Mouse (Mus musculus): ENCODE results near the gene Il18rap. TPM values are rescaled to one million over a fixed set of nuclear protein-coding genes. Genes with fewer than 3 reads are reported as not detected.

Gene Il18rap
- polyA plus RNA-seq (2015; fragmentation: Nextera tagmentation; extraction: Ambion mirVana) = 0.21 and 0.48 TPM in 2 replicates

GRCm38 (mm10) chr1:40514851-40515585 is at the start of gene Il18rap:
Gene Il18rap, plus strand, starts transcription at chr1:40515362.
- no peak within 1 kb of the TSS for H3K4me3 ChIP-seq
- no peak for ATAC-seq (ENCODE audit: insufficient number of reproducible peaks, insufficient read depth, low FRiP score, low TSS enrichment, low read depth)

GRCm38 (mm10) chr1:40465477-40466430 is 49.4 kb upstream of the Il18rap start, which contains the start of gene Il18r1:
Gene Il18r1, plus strand, starts transcription at chr1:40465552.
- H3K4me1 ChIP-seq = no peaks in the 10 kb centered on the region
- WGBS = 37% methylated on average over 20 of the region's 20 CpGs

More at GRCm38 (mm10) chr1:40514851-40515585, at the start of gene Il18rap:
- WGBS = 14% methylated on average over 9 of the region's 9 CpGs
- no peak within 1 kb of the TSS for H3K27ac ChIP-seq
- 0 out of 2 replicates have a peak within 1 kb of the TSS, but pooled peaks have one; percentile 15 for H3K4me2 ChIP-seq
- H3K27me3 ChIP-seq = no peaks in the 10 kb centered on the region
- H3K9ac ChIP-seq = no peak within 1 kb of the TSS
- 0 out of 2 replicates have a peak, but pooled peaks cover 5% of the 10 kb centered on the region for H3K4me1 ChIP-seq
- H3K36me3 ChIP-seq = no peaks in the 10 kb centered on the region
- H3K9me3 ChIP-seq = 0 out of 2 replicates have a peak, but pooled peaks cover 7% of the 10 kb centered on the region

GRCm38 (mm10) chr1:40467306-40467705 is 47.9 kb upstream of the Il18rap start:
- Histone ChIP-seq H3K27ac (no peak overlapping the region), H3K9ac (no peak overlapping the region), H3K4me2 (no peak overlapping the region), H3K4me1 (no peaks in the 10 kb centered on the region), H3K27me3 (no peaks in the 10 kb centered on the region; the same call in 1 of the 2 replicates), H3K4me3 (no peak overlapping the region), H3K9me3 (no peaks in the 10 kb centered on the region), H3K36me3 (no peaks in the 10 kb centered on the region)
- no peak for ATAC-seq (ENCODE audit: insufficient number of reproducible peaks, insufficient read depth, low FRiP score, low TSS enrichment, low read depth)
- 93% methylated on average over 4 of the region's 4 CpGs for WGBS

More at GRCm38 (mm10) chr1:40465477-40466430, 49.4 kb upstream of the Il18rap start, which contains the start of gene Il18r1:
- H3K27me3 ChIP-seq = no peaks in the 10 kb centered on the region; the same call in 1 of the 2 replicates
- H3K27ac ChIP-seq = no peak within 1 kb of the TSS
- H3K4me2 ChIP-seq = peak within 1 kb of the TSS; percentile 36
- 0 out of 2 replicates have a peak within 1 kb of the TSS, but pooled peaks have one; percentile 27 for H3K9ac ChIP-seq
- H3K9me3 ChIP-seq = no peaks in the 10 kb centered on the region
- ATAC-seq (ENCODE audit: insufficient number of reproducible peaks, insufficient read depth, low FRiP score, low TSS enrichment, low read depth) = no peak
- H3K36me3 ChIP-seq = no peaks in the 10 kb centered on the region
- H3K4me3 ChIP-seq = no peak within 1 kb of the TSS

GRCm38 (mm10) chr1:40468805-40469204 is 46.4 kb upstream of the Il18rap start:
- Histone ChIP-seq H3K4me3 (no peak overlapping the region), H3K9me3 (no peaks in the 10 kb centered on the region), H3K27ac (no peak overlapping the region), H3K9ac (no peak overlapping the region), H3K4me2 (no peak overlapping the region), H3K4me1 (no peaks in the 10 kb centered on the region), H3K27me3 (no peaks in the 10 kb centered on the region; the same call in 1 of the 2 replicates), H3K36me3 (no peaks in the 10 kb centered on the region)
- 78% methylated on average over 2 of the region's 2 CpGs for WGBS
- no peak for ATAC-seq (ENCODE audit: insufficient number of reproducible peaks, insufficient read depth, low FRiP score, low TSS enrichment, low read depth)

GRCm38 (mm10) chr1:40469900-40470299 is 45.3 kb upstream of the Il18rap start:
- H3K27ac ChIP-seq = no peak overlapping the region
- H3K4me3 ChIP-seq = no peak overlapping the region
- no peaks in the 10 kb centered on the region for H3K4me1 ChIP-seq
- no peak for ATAC-seq (ENCODE audit: insufficient number of reproducible peaks, insufficient read depth, low FRiP score, low TSS enrichment, low read depth)
- no peaks in the 10 kb centered on the region; the same call in 1 of the 2 replicates for H3K27me3 ChIP-seq
- H3K9ac ChIP-seq = no peak overlapping the region
- 76% methylated on average over 12 of the region's 12 CpGs for WGBS
- H3K4me2 ChIP-seq = no peak overlapping the region
- no peaks in the 10 kb centered on the region for H3K9me3 ChIP-seq
- H3K36me3 ChIP-seq = no peaks in the 10 kb centered on the region

- Histone ChIP-seq H3K9me3 (no peaks in the 10 kb centered on the region), H3K27me3 (no peaks in the 10 kb centered on the region), H3K36me3 (no peaks in the 10 kb centered on the region), H3K27ac (no peak overlapping the region), H3K4me1 (no peaks in the 10 kb centered on the region), H3K4me2 (no peak overlapping the region), H3K4me3 (no peak overlapping the region), H3K9ac (no peak overlapping the region)
- WGBS = 82% methylated on average over 1 of the region's 1 CpGs
- ATAC-seq (ENCODE audit: insufficient number of reproducible peaks, insufficient read depth, low FRiP score, low TSS enrichment, low read depth) = no peak
Measured at GRCm38 (mm10) chr1:40472401-40472800, 42.8 kb upstream of the Il18rap start.

GRCm38 (mm10) chr1:40473640-40474039 is 41.5 kb upstream of the Il18rap start:
- Histone ChIP-seq H3K27ac (no peak overlapping the region), H3K27me3 (no peaks in the 10 kb centered on the region), H3K4me2 (no peak overlapping the region), H3K9ac (no peak overlapping the region), H3K4me1 (no peaks in the 10 kb centered on the region), H3K4me3 (no peak overlapping the region), H3K36me3 (no peaks in the 10 kb centered on the region), H3K9me3 (no peaks in the 10 kb centered on the region)
- WGBS = 88% methylated on average over 4 of the region's 4 CpGs
- ATAC-seq (ENCODE audit: insufficient number of reproducible peaks, insufficient read depth, low FRiP score, low TSS enrichment, low read depth) = no peak

GRCm38 (mm10) chr1:40474336-40474735 is 40.8 kb upstream of the Il18rap start:
- Histone ChIP-seq H3K9ac (no peak overlapping the region), H3K4me3 (no peak overlapping the region), H3K9me3 (no peaks in the 10 kb centered on the region), H3K27ac (no peak overlapping the region), H3K4me1 (no peaks in the 10 kb centered on the region), H3K36me3 (no peaks in the 10 kb centered on the region), H3K27me3 (no peaks in the 10 kb centered on the region), H3K4me2 (no peak overlapping the region)
- no peak for ATAC-seq (ENCODE audit: insufficient number of reproducible peaks, insufficient read depth, low FRiP score, low TSS enrichment, low read depth)
- WGBS = 88% methylated on average over 5 of the region's 5 CpGs

GRCm38 (mm10) chr1:40475697-40476096 is 39.5 kb upstream of the Il18rap start:
- no peak for ATAC-seq (ENCODE audit: insufficient number of reproducible peaks, insufficient read depth, low FRiP score, low TSS enrichment, low read depth)
- Histone ChIP-seq H3K9me3 (no peaks in the 10 kb centered on the region), H3K4me1 (no peaks in the 10 kb centered on the region), H3K4me3 (no peak overlapping the region), H3K9ac (no peak overlapping the region), H3K27ac (no peak overlapping the region), H3K36me3 (no peaks in the 10 kb centered on the region), H3K4me2 (no peak overlapping the region), H3K27me3 (no peaks in the 10 kb centered on the region)
- 58% methylated on average over 3 of the region's 3 CpGs for WGBS

- H3K9ac ChIP-seq = no peak overlapping the region
- no peak for ATAC-seq (ENCODE audit: insufficient number of reproducible peaks, insufficient read depth, low FRiP score, low TSS enrichment, low read depth)
- H3K9me3 ChIP-seq = no peaks in the 10 kb centered on the region
- H3K4me1 ChIP-seq = no peaks in the 10 kb centered on the region
- no peak overlapping the region for H3K27ac ChIP-seq
- 62% methylated on average over 4 of the region's 4 CpGs for WGBS
- no peaks in the 10 kb centered on the region for H3K27me3 ChIP-seq
- H3K4me2 ChIP-seq = no peak overlapping the region
- no peaks in the 10 kb centered on the region for H3K36me3 ChIP-seq
- no peak overlapping the region for H3K4me3 ChIP-seq
Measured at GRCm38 (mm10) chr1:40476756-40477155, 38.4 kb upstream of the Il18rap start.

GRCm38 (mm10) chr1:40479505-40479923 is 35.6 kb upstream of the Il18rap start:
- H3K4me3 ChIP-seq = no peak overlapping the region
- no peaks in the 10 kb centered on the region for H3K9me3 ChIP-seq
- H3K27me3 ChIP-seq = no peaks in the 10 kb centered on the region
- H3K9ac ChIP-seq = no peak overlapping the region
- H3K27ac ChIP-seq = no peak overlapping the region
- H3K36me3 ChIP-seq = no peaks in the 10 kb centered on the region
- H3K4me2 ChIP-seq = no peak overlapping the region
- no peak for ATAC-seq (ENCODE audit: insufficient number of reproducible peaks, insufficient read depth, low FRiP score, low TSS enrichment, low read depth)
- no peaks in the 10 kb centered on the region for H3K4me1 ChIP-seq
- 76% methylated on average over 6 of the region's 6 CpGs for WGBS

Measured in embryonic facial prominence, embryonic 13.5 days (tissue).